Mouse (Mus musculus) lung, postnatal 10 days (tissue): Measurements from ENCODE around the gene Rgsl1.
A peak's percentile ranks its signal among the peaks of the same experiment; 100 is the strongest.

Experiments used
- DNase-seq: peaks from one replicate; pipeline ENCODE4 v3.0.0; 2021

Rgsl1 gene

DNA sequence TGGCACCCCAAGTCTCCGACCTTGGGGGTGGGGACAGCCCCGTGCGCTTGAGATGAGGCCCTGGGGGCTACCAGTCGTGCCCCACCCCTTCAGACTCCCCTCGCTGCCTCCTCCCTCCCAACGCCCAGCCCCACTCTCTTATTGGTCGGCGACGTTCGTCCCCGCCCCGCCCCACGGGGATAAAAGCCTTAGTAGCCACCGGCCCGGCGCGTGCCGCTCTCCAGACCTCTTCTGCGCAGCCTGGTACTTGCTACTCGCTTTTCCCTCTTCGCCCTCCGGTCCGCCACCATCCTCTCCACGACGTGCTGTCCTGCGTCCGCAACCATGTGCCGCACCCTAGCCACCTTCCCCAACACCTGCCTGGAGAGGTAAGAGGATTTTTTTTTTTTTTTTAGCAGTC, 103.8 kb downstream of the Rgsl1 start, which contains the start of gene Rgs16:
TSS of gene Rgs16 (plus strand) at position 205 of the 400 bp plus-strand sequence.
- peak; percentile 91 for DNase-seq

DNA sequence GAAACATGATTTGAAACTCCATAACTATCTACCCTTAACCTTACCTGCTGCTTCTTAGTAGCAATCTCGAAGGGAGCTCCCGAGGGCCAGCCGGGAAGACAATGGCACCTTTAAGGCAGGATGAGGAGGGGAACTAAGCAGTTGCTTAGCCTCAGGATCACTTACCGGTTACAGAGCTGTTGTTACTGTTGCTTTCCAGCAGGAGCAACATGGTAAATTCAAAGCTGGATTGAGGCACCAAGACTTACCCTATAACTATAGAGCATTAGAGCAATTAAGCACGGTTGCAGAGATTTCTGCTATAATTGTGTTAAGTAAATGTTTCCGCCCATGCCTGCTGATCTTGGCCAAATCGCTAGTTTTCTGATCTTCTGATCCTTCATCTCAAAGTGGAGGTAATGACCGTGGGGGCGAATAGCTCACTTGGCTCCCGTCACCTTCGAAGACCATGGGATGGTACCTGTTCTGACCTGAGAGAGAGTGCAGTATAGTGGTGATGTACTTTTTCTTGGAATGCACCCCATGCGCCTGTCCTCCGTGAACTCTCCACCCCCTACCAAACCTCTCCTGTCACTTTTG, 104.4 kb downstream of the Rgsl1 start:
- no peak for DNase-seq

DNA sequence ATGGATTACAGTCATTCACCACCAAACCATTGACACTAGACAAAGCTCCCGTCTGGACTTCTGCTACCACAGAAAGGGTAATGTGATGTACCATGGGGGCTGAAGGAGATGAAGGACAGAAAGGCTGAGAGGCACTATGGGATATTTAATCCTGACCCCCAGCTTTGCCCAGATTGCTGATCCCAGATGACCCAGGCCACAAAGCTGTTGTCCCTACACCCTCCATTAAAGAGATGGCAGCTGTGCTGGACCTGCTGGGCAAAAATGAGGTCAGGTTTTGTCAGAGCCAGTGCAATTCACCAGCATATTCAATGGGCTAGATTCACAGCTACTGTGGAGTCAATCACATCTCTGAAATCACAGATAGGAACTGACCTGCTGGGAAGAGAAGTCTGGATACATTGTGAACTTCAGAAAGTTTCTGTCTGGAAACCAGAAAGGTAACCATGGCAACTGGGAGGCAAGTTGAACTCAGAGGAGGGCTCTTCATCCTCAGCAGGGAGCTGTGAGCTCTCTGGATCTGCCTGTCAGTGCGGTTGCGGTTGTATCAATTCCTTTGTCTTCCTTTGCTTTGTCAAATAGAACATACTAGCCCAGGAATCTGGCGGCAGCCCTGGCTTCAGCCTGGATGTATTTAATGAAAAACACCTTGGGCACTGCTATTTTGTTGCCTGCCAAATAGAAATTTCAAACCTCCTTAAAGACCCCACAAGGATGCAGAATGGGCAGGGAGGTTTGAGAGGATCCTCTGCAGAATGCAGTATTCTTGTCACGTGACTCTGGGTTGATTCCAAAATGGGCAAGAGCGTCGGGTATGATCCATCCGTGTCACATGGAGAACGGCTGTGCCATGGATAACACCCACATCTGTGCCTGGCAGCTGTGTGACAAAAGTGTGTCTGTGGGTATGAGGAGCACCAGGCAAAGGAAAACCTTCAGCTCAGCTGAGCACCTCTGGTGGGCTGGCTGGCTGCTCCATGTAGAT, 106.5 kb downstream of the Rgsl1 start:
- DNase-seq = no peak

DNA sequence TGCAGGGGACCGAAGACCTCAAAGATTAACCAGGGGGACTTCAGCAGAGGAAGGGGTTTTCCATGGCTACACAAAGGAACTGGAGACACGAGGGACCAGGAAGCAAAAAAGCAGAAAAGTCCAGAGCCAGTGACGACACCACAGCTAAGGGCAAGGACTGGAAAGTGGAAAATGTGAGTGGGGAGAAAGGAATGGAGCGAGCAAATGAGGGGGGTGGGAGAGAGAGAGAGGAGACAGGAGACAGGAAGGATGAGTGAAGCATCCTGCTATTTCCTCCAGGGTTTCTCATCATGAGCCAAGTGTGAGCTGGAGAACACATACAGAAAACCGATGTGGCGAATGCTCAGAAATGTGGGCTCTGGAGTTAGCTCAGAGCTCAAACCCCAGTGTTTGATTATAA, 107.8 kb downstream of the Rgsl1 start:
- DNase-seq = peak; percentile 66

DNA sequence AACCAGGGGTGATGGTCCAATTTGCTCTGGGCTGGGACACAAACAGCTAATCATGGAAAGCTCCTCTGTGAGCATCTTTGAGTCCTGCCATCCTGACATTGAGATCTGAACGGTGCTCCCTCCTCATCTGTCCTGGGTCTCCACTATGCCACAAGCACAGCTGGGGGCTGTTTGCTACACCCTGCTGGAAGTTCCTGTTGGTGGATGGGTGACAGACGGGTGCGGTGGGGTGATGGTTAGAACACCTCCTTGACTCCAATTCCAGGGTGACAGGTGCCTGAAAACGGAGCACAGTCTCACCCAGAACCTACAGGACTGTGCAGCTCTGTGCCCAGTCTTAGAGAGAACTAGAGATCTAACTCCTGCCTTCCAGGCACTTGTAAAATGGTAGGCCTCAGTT, 109.1 kb downstream of the Rgsl1 start:
- DNase-seq = no peak

DNA sequence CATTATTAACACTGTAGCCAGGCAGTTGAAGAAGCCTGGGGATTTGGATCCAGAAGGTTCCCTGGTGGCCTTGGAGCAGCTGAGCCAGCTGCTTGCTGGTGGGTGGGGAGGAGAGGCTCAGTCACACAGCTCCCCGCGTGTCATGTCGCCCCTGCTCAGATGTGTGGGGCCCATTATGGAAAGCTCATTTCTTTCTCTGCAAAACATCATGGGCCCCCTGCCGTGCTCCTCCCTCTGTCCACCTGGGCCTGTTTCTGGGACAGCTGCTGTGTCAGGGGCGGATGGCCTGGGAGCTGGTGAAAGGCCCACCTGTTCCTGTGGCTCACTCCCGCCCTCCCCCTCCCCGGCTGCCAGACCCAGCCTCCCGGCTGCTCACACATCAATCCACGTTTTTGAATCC, 110.8 kb downstream of the Rgsl1 start:
- no peak for DNase-seq

DNA sequence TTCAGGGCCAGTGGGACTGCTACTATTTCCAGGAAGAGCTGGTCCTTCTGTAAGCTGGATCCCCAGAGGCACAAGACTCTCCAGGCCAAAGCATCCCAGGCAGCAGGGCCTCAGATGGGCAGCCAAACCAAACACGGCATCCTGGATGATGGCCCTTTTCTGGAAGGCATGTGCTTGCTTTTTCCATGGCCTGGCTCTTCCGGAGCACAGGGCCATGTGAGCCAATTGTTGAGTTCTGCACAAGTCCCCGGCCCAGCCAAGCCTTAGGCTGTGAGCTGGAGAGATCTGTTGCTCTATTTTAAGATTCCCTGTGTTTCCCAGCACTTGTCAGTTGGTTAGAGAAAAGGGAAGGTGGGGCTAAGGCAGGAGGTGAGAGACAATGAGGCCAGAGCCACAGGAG, 113.3 kb downstream of the Rgsl1 start:
- peak; percentile 74 for DNase-seq

DNA sequence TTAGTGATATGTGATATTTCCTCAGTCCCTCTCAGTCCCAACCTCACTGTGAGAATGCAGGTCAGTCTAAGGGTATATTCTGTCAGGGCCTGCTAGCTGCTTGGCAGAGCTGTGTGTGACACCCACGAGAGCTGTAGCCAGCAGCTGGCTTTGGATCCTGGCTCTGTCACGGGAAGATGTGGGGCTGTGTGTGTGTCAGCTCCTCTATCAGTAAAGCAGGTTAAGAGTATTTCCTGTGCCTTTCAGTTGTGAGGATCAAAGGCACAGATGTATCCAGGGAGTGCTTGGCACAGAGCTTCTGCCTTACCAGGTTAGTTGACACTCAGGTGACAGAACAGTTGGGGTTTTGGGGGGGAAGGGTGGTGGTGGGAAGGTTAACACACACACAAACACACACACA, 114.1 kb downstream of the Rgsl1 start:
- no peak for DNase-seq
